Mouse (Mus musculus): ENCODE data around the gene Yju2. TPM values are rescaled to one million over a fixed set of nuclear protein-coding genes. Genes with fewer than 3 reads are reported as not detected.

Gene Yju2
- polyA plus RNA-seq, 1 experiment from 2014 or later, result 29.8 TPM

DNA sequence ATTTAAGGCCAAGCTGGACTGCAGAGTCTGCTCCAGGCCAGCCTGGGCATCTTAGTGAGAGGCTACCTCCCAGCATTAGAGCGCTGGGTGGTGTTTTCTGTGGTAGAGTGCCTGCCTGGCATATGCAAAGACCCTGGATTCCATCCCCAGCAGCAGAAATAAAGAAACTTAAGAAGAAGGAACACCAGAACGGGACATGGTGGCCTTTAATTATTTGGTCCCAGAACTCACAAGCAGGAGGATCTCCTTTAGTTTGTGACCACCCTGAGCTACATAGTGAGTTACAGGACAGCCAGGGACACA lies 364 bp upstream of the Yju2 start:
- Histone ChIP-seq H3K27me3 (ENCODE audit: insufficient read depth, low read length) (peaks cover 4% of the 10 kb centered on the region; the same call in 1 of the 2 replicates), H3K27ac (ENCODE audit: low read length) (peak overlapping the region; percentile 73), H3K4me1 (ENCODE audit: insufficient read depth, low read length) (peaks cover 20% of the 10 kb centered on the region), H3K4me2 (replicated peaks; ENCODE audit: low read depth, low read length) (peak overlapping the region; percentile 74), H3K9ac (replicated peaks; ENCODE audit: low read length) (peak overlapping the region; percentile 81), H3K36me3 (ENCODE audit: insufficient read depth, low read length) (peaks cover 12% of the 10 kb centered on the region), H3K4me3 (ENCODE audit: low read length) (peak overlapping the region; percentile 66), H3K9me3 (ENCODE audit: low read length) (no peaks in the 10 kb centered on the region)
- 35% methylated on average over 2 of the region's 2 CpGs for WGBS
- no peak for ATAC-seq (ENCODE audit: low FRiP score, low TSS enrichment)

DNA sequence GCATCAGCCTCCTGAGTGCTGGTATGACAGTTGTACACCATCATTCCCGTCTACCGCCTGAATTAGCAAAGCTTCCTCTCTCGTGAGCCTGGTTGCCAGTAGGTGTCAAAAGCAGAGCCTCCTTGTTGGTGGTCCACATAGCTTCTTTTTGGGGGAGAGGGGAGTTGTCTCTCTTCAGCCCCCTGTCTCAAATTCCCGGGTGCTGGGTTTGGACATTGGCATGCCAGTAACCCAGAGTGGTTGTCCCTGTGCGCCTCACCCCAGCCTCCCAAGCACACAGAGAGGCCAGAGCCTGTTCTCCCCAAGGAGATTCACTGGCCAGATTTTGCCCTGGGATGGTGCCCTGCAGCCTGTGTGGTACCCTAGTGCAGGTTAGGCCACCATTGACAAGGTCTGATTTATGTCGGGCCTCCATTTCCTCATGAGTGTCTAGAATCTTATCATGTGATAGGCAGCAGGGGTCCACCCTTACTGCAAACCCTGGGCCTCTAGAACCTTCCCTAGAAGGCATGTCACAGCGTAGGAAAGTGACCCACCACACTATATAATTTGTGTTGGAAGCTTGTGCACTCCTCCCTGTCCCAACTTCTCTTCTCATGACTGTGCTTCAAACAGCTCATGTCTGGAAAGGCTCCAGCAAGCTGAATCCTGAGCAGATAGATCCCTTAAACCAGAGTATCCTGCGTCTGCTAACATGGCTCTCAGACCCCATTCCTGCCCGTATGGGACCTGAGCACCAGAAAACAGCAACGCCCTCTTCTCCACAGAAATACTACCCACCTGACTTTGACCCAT lies 1.2 kb downstream of the Yju2 start:
- 69% methylated on average over 10 of the region's 10 CpGs for WGBS
- Histone ChIP-seq H3K4me2 (replicated peaks; ENCODE audit: low read depth, low read length) (peak overlapping the region; percentile 74), H3K27me3 (ENCODE audit: insufficient read depth, low read length) (0 out of 2 replicates have a peak, but pooled peaks cover under 1% of the 10 kb centered on the region), H3K9me3 (ENCODE audit: low read length) (no peaks in the 10 kb centered on the region), H3K9ac (replicated peaks; ENCODE audit: low read length) (peak overlapping the region; percentile 60), H3K4me3 (ENCODE audit: low read length) (peak overlapping the region; percentile 66), H3K4me1 (ENCODE audit: insufficient read depth, low read length) (peaks cover 20% of the 10 kb centered on the region), H3K27ac (ENCODE audit: low read length) (no peak overlapping the region), H3K36me3 (ENCODE audit: insufficient read depth, low read length) (peaks cover 20% of the 10 kb centered on the region)
- no peak for ATAC-seq (ENCODE audit: low FRiP score, low TSS enrichment)

- Histone ChIP-seq H3K36me3 (ENCODE audit: insufficient read depth, low read length) (peaks cover 21% of the 10 kb centered on the region), H3K4me1 (ENCODE audit: insufficient read depth, low read length) (peaks cover 20% of the 10 kb centered on the region)
- no peak for ATAC-seq (ENCODE audit: low FRiP score, low TSS enrichment)
Measured at GRCm38 (mm10) chr17:55960791-55961190, 1.9 kb downstream of the Yju2 start.

DNA sequence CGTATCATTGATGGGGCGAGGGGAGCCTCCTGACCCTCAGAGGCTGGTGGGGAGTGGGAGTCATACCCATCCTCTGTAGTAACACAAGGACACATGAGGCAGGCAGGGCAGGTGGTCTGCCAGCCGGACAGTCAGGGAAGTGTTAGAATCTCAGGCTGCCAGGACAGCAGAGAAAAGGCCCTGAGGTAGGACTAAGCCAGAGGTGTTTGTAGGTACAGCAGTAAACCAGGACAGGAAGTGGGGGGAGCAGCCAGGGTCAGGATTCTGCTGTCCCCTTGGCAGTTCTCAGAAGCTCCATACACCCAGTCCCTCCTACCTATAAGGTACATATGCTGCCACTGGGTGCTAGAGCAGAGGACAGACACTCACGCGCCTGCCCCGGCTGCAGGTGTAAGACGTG lies 2.7 kb downstream of the Yju2 start:
- H3K9ac ChIP-seq (replicated peaks; ENCODE audit: low read length), result no peak overlapping the region
- no peaks in the 10 kb centered on the region for H3K9me3 ChIP-seq (ENCODE audit: low read length)
- H3K4me3 ChIP-seq (ENCODE audit: low read length), result no peak overlapping the region
- no peaks in the 10 kb centered on the region for H3K27me3 ChIP-seq (ENCODE audit: insufficient read depth, low read length)
- H3K36me3 ChIP-seq (ENCODE audit: insufficient read depth, low read length), result peaks cover 24% of the 10 kb centered on the region
- H3K4me2 ChIP-seq (replicated peaks; ENCODE audit: low read depth, low read length), result no peak overlapping the region
- WGBS, result 94% methylated on average over 7 of the region's 7 CpGs
- peaks cover 15% of the 10 kb centered on the region for H3K4me1 ChIP-seq (ENCODE audit: insufficient read depth, low read length)
- no peak overlapping the region for H3K27ac ChIP-seq (ENCODE audit: low read length)
- ATAC-seq (ENCODE audit: low FRiP score, low TSS enrichment), result no peak

More at GRCm38 (mm10) chr17:55960791-55961190, 1.9 kb downstream of the Yju2 start:
- Histone ChIP-seq H3K27ac (ENCODE audit: low read length) (no peak overlapping the region), H3K4me3 (ENCODE audit: low read length) (no peak overlapping the region), H3K4me2 (replicated peaks; ENCODE audit: low read depth, low read length) (no peak overlapping the region), H3K27me3 (ENCODE audit: insufficient read depth, low read length) (no peaks in the 10 kb centered on the region), H3K9ac (replicated peaks; ENCODE audit: low read length) (no peak overlapping the region), H3K9me3 (ENCODE audit: low read length) (no peaks in the 10 kb centered on the region)

- Histone ChIP-seq H3K4me1 (ENCODE audit: insufficient read depth, low read length) (peaks cover 15% of the 10 kb centered on the region), H3K27me3 (ENCODE audit: insufficient read depth, low read length) (no peaks in the 10 kb centered on the region), H3K4me3 (ENCODE audit: low read length) (no peak overlapping the region), H3K36me3 (ENCODE audit: insufficient read depth, low read length) (peaks cover 37% of the 10 kb centered on the region), H3K9ac (replicated peaks; ENCODE audit: low read length) (no peak overlapping the region), H3K9me3 (ENCODE audit: low read length) (no peaks in the 10 kb centered on the region), H3K4me2 (replicated peaks; ENCODE audit: low read depth, low read length) (no peak overlapping the region), H3K27ac (ENCODE audit: low read length) (no peak overlapping the region)
- ATAC-seq (ENCODE audit: low FRiP score, low TSS enrichment), result no peak
- WGBS, result 83% methylated on average over 14 of the region's 14 CpGs
Measured at GRCm38 (mm10) chr17:55963171-55963570, 4.3 kb downstream of the Yju2 start.

DNA sequence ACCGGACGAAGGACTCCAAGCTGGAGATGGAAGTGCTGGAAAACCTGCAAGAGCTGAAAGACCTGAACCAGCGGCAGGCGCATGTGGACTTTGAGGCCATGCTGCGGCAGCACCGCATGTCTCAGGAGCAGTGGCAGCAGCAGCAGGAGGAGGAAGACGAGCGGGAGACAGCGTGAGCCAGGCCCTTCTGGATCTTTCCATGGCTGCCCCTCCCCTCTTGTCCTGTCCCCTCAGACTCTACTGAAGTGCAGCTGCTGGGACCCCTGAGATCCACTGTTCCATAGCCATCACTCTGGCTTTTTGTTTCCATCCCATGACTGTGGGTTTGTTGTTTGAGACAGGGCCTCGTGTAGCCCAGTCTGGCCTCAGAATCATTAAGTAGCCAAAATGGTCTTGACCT lies 5.6 kb downstream of the Yju2 start:
- Histone ChIP-seq H3K9me3 (ENCODE audit: low read length) (no peaks in the 10 kb centered on the region), H3K36me3 (ENCODE audit: insufficient read depth, low read length) (peaks cover 37% of the 10 kb centered on the region), H3K4me2 (replicated peaks; ENCODE audit: low read depth, low read length) (no peak overlapping the region), H3K27ac (ENCODE audit: low read length) (no peak overlapping the region), H3K27me3 (ENCODE audit: insufficient read depth, low read length) (no peaks in the 10 kb centered on the region), H3K4me1 (ENCODE audit: insufficient read depth, low read length) (peaks cover 13% of the 10 kb centered on the region), H3K4me3 (ENCODE audit: low read length) (no peak overlapping the region), H3K9ac (replicated peaks; ENCODE audit: low read length) (no peak overlapping the region)
- no peak for ATAC-seq (ENCODE audit: low FRiP score, low TSS enrichment)
- WGBS, result 92% methylated on average over 10 of the region's 10 CpGs

DNA sequence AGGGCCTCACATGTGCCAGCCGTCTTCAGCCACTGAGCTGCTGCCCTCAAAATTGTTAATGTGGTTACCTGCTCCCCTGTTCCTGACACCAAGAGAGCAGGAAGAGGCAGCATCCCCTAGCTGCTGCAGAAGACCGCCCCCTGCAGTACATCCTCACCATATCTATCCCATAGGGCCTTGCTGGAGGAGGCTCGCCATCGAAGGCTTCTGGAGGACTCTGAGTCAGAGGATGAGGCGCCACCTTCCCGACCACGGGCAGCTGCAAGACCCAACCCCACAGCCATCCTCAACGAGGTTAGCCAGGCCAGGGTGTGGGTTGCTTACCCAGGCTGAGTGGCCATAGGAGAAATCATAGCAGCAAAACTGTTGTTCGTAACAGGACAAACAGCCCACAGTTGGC lies 6.1 kb downstream of the Yju2 start:
- H3K4me2 ChIP-seq (replicated peaks; ENCODE audit: low read depth, low read length), result no peak overlapping the region
- H3K9ac ChIP-seq (replicated peaks; ENCODE audit: low read length), result no peak overlapping the region
- peak overlapping the region; percentile 20; the same call in 1 of the 2 replicates for H3K27ac ChIP-seq (ENCODE audit: low read length)
- peaks cover 37% of the 10 kb centered on the region for H3K36me3 ChIP-seq (ENCODE audit: insufficient read depth, low read length)
- no peak overlapping the region for H3K4me3 ChIP-seq (ENCODE audit: low read length)
- no peaks in the 10 kb centered on the region for H3K27me3 ChIP-seq (ENCODE audit: insufficient read depth, low read length)
- H3K9me3 ChIP-seq (ENCODE audit: low read length), result no peaks in the 10 kb centered on the region
- peaks cover 9% of the 10 kb centered on the region for H3K4me1 ChIP-seq (ENCODE audit: insufficient read depth, low read length)
- ATAC-seq (ENCODE audit: low FRiP score, low TSS enrichment), result no peak
- 91% methylated on average over 9 of the region's 9 CpGs for WGBS

DNA sequence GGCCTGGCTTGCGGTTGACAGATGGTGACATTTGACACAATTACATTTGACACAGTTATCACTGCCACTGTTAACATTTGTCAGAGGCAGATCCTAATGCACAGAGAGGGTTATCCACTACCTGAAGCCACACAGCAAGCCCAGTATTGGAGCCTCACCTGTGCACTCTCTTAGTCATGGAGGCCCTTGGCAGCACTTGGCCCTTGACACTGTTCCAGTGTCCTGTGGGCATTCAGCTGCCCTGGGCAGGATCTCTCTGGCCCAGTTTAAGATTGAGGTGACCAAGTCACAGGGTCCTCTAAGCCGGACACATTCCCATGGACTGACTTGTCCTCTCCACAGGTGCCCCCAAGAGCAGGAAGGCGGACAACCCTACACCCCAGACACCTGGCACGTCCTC lies 8.3 kb downstream of the Yju2 start:
- no peak overlapping the region for H3K27ac ChIP-seq (ENCODE audit: low read length)
- H3K4me1 ChIP-seq (ENCODE audit: insufficient read depth, low read length), result peaks cover 16% of the 10 kb centered on the region
- H3K4me3 ChIP-seq (ENCODE audit: low read length), result no peak overlapping the region
- no peaks in the 10 kb centered on the region for H3K9me3 ChIP-seq (ENCODE audit: low read length)
- no peak overlapping the region for H3K4me2 ChIP-seq (replicated peaks; ENCODE audit: low read depth, low read length)
- peaks cover 29% of the 10 kb centered on the region for H3K36me3 ChIP-seq (ENCODE audit: insufficient read depth, low read length)
- no peak overlapping the region for H3K9ac ChIP-seq (replicated peaks; ENCODE audit: low read length)
- H3K27me3 ChIP-seq (ENCODE audit: insufficient read depth, low read length), result 0 out of 2 replicates have a peak, but pooled peaks cover 7% of the 10 kb centered on the region
- 90% methylated on average over 4 of the region's 4 CpGs for WGBS
- ATAC-seq (ENCODE audit: low FRiP score, low TSS enrichment), result no peak

DNA sequence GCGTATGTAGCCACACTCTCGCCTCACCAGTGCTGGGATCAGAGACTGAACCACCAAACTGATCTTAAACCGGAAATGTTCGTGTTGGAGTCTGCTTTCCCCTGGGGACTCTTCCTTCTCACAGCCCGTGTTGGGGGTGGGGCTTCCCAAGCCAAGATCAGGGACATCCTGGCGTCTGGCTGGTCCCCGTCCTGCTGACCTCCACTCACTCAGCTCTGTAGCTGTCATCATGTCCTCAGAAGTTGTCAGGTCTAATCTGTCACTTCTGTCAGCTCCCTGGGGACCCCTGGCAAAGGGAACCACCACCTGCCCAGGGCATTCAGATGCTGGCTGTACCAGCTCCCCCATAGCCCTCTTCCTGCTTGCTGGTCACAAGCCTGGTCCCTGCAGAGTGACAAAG lies 9.3 kb downstream of the Yju2 start:
- 56% methylated on average over 7 of the region's 7 CpGs for WGBS
- Histone ChIP-seq H3K4me2 (replicated peaks; ENCODE audit: low read depth, low read length) (no peak overlapping the region), H3K9me3 (ENCODE audit: low read length) (no peaks in the 10 kb centered on the region), H3K9ac (replicated peaks; ENCODE audit: low read length) (no peak overlapping the region), H3K4me3 (ENCODE audit: low read length) (no peak overlapping the region), H3K36me3 (ENCODE audit: insufficient read depth, low read length) (peaks cover 26% of the 10 kb centered on the region), H3K27me3 (ENCODE audit: insufficient read depth, low read length) (0 out of 2 replicates have a peak, but pooled peaks cover 7% of the 10 kb centered on the region), H3K27ac (ENCODE audit: low read length) (no peak overlapping the region; the same call in 1 of the 2 replicates), H3K4me1 (ENCODE audit: insufficient read depth, low read length) (peaks cover 16% of the 10 kb centered on the region)
- no peak for ATAC-seq (ENCODE audit: low FRiP score, low TSS enrichment)

- 43% methylated on average over 14 of the region's 14 CpGs for WGBS
- Histone ChIP-seq H3K27ac (ENCODE audit: low read length) (peak overlapping the region; percentile 54), H3K4me2 (replicated peaks; ENCODE audit: low read depth, low read length) (peak overlapping the region; percentile 98), H3K36me3 (ENCODE audit: insufficient read depth, low read length) (peaks cover 23% of the 10 kb centered on the region), H3K4me3 (ENCODE audit: low read length) (no peak overlapping the region), H3K27me3 (ENCODE audit: insufficient read depth, low read length) (0 out of 2 replicates have a peak, but pooled peaks cover 7% of the 10 kb centered on the region), H3K4me1 (ENCODE audit: insufficient read depth, low read length) (peaks cover 16% of the 10 kb centered on the region), H3K9ac (replicated peaks; ENCODE audit: low read length) (peak overlapping the region; percentile 83; the same call in 1 of the 2 replicates), H3K9me3 (ENCODE audit: low read length) (no peaks in the 10 kb centered on the region)
- ATAC-seq (ENCODE audit: low FRiP score, low TSS enrichment), result 0 out of 2 replicates have a peak, but pooled peaks have one; percentile 2
Measured at GRCm38 (mm10) chr17:55969560-55969959, 10.7 kb downstream of the Yju2 start.

All from kidney, embryonic 16.5 days (tissue).